17 mouse cellular contexts compared by ENCODE assay signal in genomic region chr9:43755928-43756327, GRCm38 (mm10). TPM values are rescaled to one million over a fixed set of nuclear protein-coding genes. Genes with fewer than 3 reads are reported as not detected.
DNase-seq lines count a peak whose midpoint lies in the region; ATAC-seq and TF ChIP-seq lines count a peak whose summit lies in the region.
"Had no signal": no experiment of that assay in that cellular context is flagged by ENCODE, and none has a peak within 500 bp of the region (broad histone marks: within the 10 kb centered on the region; RNA-seq: fewer than 3 reads in every experiment).

No protein-coding gene starts in this region.

- H3K27ac ChIP-seq in intestine, postnatal 0 days (ENCODE audit: low read depth, low read length): 0 out of 2 replicates have a peak overlapping the region, but pooled peaks have one; percentile 22
- H3K27ac ChIP-seq in intestine, embryonic 15.5 days: no peak overlapping the region
- H3K27ac ChIP-seq in hindbrain, embryonic 13.5 days: 0 out of 2 replicates have a peak overlapping the region, but pooled peaks have one; percentile 86

- no peaks in the 10 kb centered on the region for H3K9me3 ChIP-seq in intestine, postnatal 0 days (ENCODE audit: control insufficient read depth)
- H3K9me3 ChIP-seq in intestine, embryonic 15.5 days: no peaks in the 10 kb centered on the region
- H3K9me3 ChIP-seq in hindbrain, embryonic 13.5 days: no peaks in the 10 kb centered on the region
- H3K9me3 ChIP-seq: forebrain, embryonic 13.5 days; neural tube, embryonic 12.5 days had no signal

- H3K36me3 ChIP-seq in intestine, postnatal 0 days (ENCODE audit: control insufficient read depth, insufficient read depth): no peaks in the 10 kb centered on the region; the same call in 1 of the 2 replicates
- H3K36me3 ChIP-seq in intestine, embryonic 15.5 days: no peaks in the 10 kb centered on the region
- H3K36me3 ChIP-seq in hindbrain, embryonic 13.5 days: no peaks in the 10 kb centered on the region; the same call in 1 of the 2 replicates
- H3K36me3 ChIP-seq: G1E; neural tube, embryonic 12.5 days had no signal

- 83% methylated on average over 2 of the region's 2 CpGs for WGBS in intestine, postnatal 0 days
- WGBS in intestine, embryonic 15.5 days: 78% methylated on average over 2 of the region's 2 CpGs
- 75% methylated on average over 2 of the region's 2 CpGs for WGBS in hindbrain, embryonic 13.5 days

- peak; percentile 40 for ATAC-seq in intestine, postnatal 0 days
- ATAC-seq in intestine, embryonic 15.5 days: no peak
- ATAC-seq in hindbrain, embryonic 13.5 days (ENCODE audit: low FRiP score): no peak
- ATAC-seq: CD4-positive, CD25-positive, alpha-beta regulatory T cell, adult 4 months; forebrain, embryonic 13.5 days had no signal

- DNase-seq in 3T3-L1 (ENCODE audit: low read depth, low spot score): peak; percentile 25
- DNase-seq in kidney, postnatal 25 days: peak; percentile 62 to 89
- DNase-seq in spleen, postnatal 10 days (ENCODE audit: low spot score in 2 of 2): no peak
- no peak for DNase-seq in layer of hippocampus, adult 8-10 months (ENCODE audit: low spot score in 2 of 2)
- DNase-seq: cerebellum, adult 11 months; cerebellum, postnatal 25 days; gastrocnemius, postnatal 36 days; heart, postnatal 14 days; layer of hippocampus, adult 9-11 months; lung, postnatal 10 days had no signal

- no peak overlapping the region for H3K9ac ChIP-seq in intestine, postnatal 0 days (ENCODE audit: low read depth, low read length)
- no peak overlapping the region for H3K9ac ChIP-seq in intestine, embryonic 15.5 days
- no peak overlapping the region for H3K9ac ChIP-seq in hindbrain, embryonic 13.5 days
- H3K9ac ChIP-seq: forebrain, embryonic 13.5 days; neural tube, embryonic 12.5 days had no signal

- no peak overlapping the region for H3K4me3 ChIP-seq in intestine, postnatal 0 days (ENCODE audit: low read depth, low read length)
- no peak overlapping the region for H3K4me3 ChIP-seq in intestine, embryonic 15.5 days (replicated peaks)
- H3K4me3 ChIP-seq in hindbrain, embryonic 13.5 days: no peak overlapping the region
- H3K4me3 ChIP-seq: forebrain, embryonic 13.5 days; neural tube, embryonic 12.5 days had no signal

- no peaks in the 10 kb centered on the region for H3K27me3 ChIP-seq in intestine, postnatal 0 days (replicated peaks; ENCODE audit: control insufficient read depth, insufficient read depth, low read length)
- H3K27me3 ChIP-seq in intestine, embryonic 15.5 days (replicated peaks): no peaks in the 10 kb centered on the region
- H3K27me3 ChIP-seq in hindbrain, embryonic 13.5 days: no peaks in the 10 kb centered on the region
- H3K27me3 ChIP-seq: forebrain, embryonic 13.5 days; neural tube, embryonic 12.5 days had no signal

- no peak overlapping the region for H3K4me2 ChIP-seq in intestine, postnatal 0 days (replicated peaks; ENCODE audit: low read depth)
- H3K4me2 ChIP-seq in intestine, embryonic 15.5 days (replicated peaks): no peak overlapping the region
- H3K4me2 ChIP-seq in hindbrain, embryonic 13.5 days: no peak overlapping the region
- H3K4me2 ChIP-seq: forebrain, embryonic 13.5 days had no signal

- H3K4me1 ChIP-seq in intestine, postnatal 0 days (replicated peaks; ENCODE audit: control insufficient read depth, insufficient read depth, low read length): peaks cover 22% of the 10 kb centered on the region; the same call in 1 of the 2 replicates
- H3K4me1 ChIP-seq in intestine, embryonic 15.5 days (replicated peaks): peaks cover 20% of the 10 kb centered on the region
- H3K4me1 ChIP-seq in hindbrain, embryonic 13.5 days (replicated peaks): peaks cover 98% of the 10 kb centered on the region

- no peak for TF ChIP-seq CTCF in intestine, postnatal 0 days (IDR thresholded peaks at IDR 0.05; ENCODE audit: low read depth)

RNA-seq across cellular contexts. Expression of gene Nectin1, which starts 12.1 kb away (rescaled TPM):
- 4.7 and 5.5 TPM in 2 replicates for polyA plus RNA-seq in intestine, postnatal 0 days (2015; fragmentation: Nextera tagmentation; extraction: Ambion mirVana)
- polyA plus RNA-seq in intestine, embryonic 15.5 days (2015; fragmentation: Nextera tagmentation; extraction: Ambion mirVana): 4.1 and 4.5 TPM in 2 replicates
- polyA plus RNA-seq in hindbrain, embryonic 13.5 days (2015; fragmentation: Nextera tagmentation; extraction: Ambion mirVana): 13.6 and 13.8 TPM in 2 replicates
- total RNA-seq in layer of hippocampus, adult 8-10 months (2022): 10 to 100 TPM; 56.8 to 64.0 (median 59.8) TPM
- polyA plus RNA-seq: G1E had no signal

Comparison
In these comparisons a context has a peak if more than half of its experiments do, and no peak if none do; other contexts are left out.
1. DNase-seq: peak in 3T3-L1 (single experiment) and kidney, postnatal 25 days (2 of 2); none in spleen, postnatal 10 days (0 of 2) and layer of hippocampus, adult 8-10 months (0 of 2).